Mouse (Mus musculus) CH12.LX (cell line): ENCODE measurements around the gene Wdr95. TPM values are rescaled to one million over a fixed set of nuclear protein-coding genes. Genes with fewer than 3 reads are reported as not detected.

Source experiments
- DNase-seq: peaks from one replicate; pipeline ENCODE4 v3.0.0-alpha.2; 2013; ENCODE audit errors: extremely low read depth
- H3K27ac ChIP-seq: 2 replicates; pipeline ENCODE4 v1.5.1; 2012; ENCODE audit warnings: low read depth, mild to moderate bottlenecking, control low read depth, moderate library complexity; ENCODE audit not compliant: insufficient read depth
- H3K27me3 ChIP-seq: replicated peaks from 2 replicates; pipeline ENCODE3; 2012; ENCODE audit warnings: inconsistent platforms
- H3K36me3 ChIP-seq, 2 experiments: replicated peaks in 1 of 2; 2 replicates each; pipeline versions ENCODE3 to v1.6.1; 2012; ENCODE audit warnings: inconsistent platforms in 1 of 2, low read length in 1 of 2, mild to moderate bottlenecking in 1 of 2, mixed read lengths in 1 of 2, moderate library complexity in 1 of 2; ENCODE audit not compliant: control insufficient read depth in 1 of 2, insufficient read depth in 1 of 2
- H3K4me1 ChIP-seq, 2 experiments: 2 replicates each; pipeline ENCODE4 v1.6.1; 2012; ENCODE audit warnings: inconsistent platforms in 1 of 2, moderate library complexity in 1 of 2; ENCODE audit not compliant: insufficient read depth in 2 of 2, control insufficient read depth in 1 of 2
- H3K4me2 ChIP-seq: 2 replicates; pipeline ENCODE4 v1.6.1; 2012; ENCODE audit warnings: low read depth, mild to moderate bottlenecking, control low read depth; ENCODE audit not compliant: poor library complexity, insufficient read depth, severe bottlenecking
- H3K4me3 ChIP-seq, 3 experiments: fragments of 150-350 bp in 1 of 3; sonication (generic) in 1 of 3; replicated peaks in 1 of 3; 2 replicates each; pipeline versions ENCODE3 to v1.5.1; 2011 to 2012; ENCODE audit warnings: low read depth in 2 of 3, low read length in 2 of 3, mild to moderate bottlenecking in 2 of 3, moderate library complexity in 2 of 3, control low read depth in 1 of 3, improper control_type of control experiment in 1 of 3, inconsistent platforms in 1 of 3, mixed read lengths in 1 of 3; ENCODE audit not compliant: poor library complexity in 1 of 3
- H3K79me2 ChIP-seq: replicated peaks from 2 replicates; pipeline ENCODE4 v1.6.1; 2012; ENCODE audit warnings: mild to moderate bottlenecking, moderate library complexity; ENCODE audit not compliant: control insufficient read depth, poor library complexity, insufficient read depth, severe bottlenecking; ENCODE audit errors: extremely low read depth
- H3K9ac ChIP-seq: 2 replicates; pipeline ENCODE4 v1.6.1; 2012; ENCODE audit warnings: low read depth, mild to moderate bottlenecking, control low read depth, moderate library complexity; ENCODE audit not compliant: insufficient read depth
- H3K9me3 ChIP-seq: replicated peaks from 2 replicates; pipeline ENCODE3; 2012; ENCODE audit warnings: low read length, inconsistent platforms, mixed read lengths
- BHLHE40 ChIP-seq: IDR thresholded peaks from 2 replicates; pipeline ENCODE4 v1.6.1; 2011; ENCODE audit warnings: mild to moderate bottlenecking, low read depth, low read length, improper control_type of control experiment
- CTCF ChIP-seq, 2 experiments: IDR thresholded peaks in 1 of 2; conservative IDR thresholded peaks in 1 of 2; 2 replicates each; pipeline ENCODE4 v1.5.1; 2011 to 2012; ENCODE audit warnings: low read depth in 2 of 2, low read length in 2 of 2, improper control_type of control experiment in 1 of 2, inconsistent platforms in 1 of 2, mild to moderate bottlenecking in 1 of 2, moderate library complexity in 1 of 2
- ELF1 ChIP-seq: IDR thresholded peaks from 2 replicates; pipeline ENCODE4 v1.6.1; 2014; ENCODE audit warnings: low read depth, mild to moderate bottlenecking, inconsistent platforms, low read length, improper control_type of control experiment
- EP300 ChIP-seq: IDR thresholded peaks from 2 replicates; pipeline ENCODE4 v1.6.1; 2011; ENCODE audit warnings: low read length, improper control_type of control experiment
- HCFC1 ChIP-seq: IDR thresholded peaks from 2 replicates; pipeline ENCODE4 v1.6.1; 2012; ENCODE audit warnings: low read depth, mild to moderate bottlenecking, inconsistent platforms, low read length, improper control_type of control experiment
- IRF4 ChIP-seq: IDR thresholded peaks from 2 replicates; pipeline ENCODE4 v1.6.1; 2014; ENCODE audit warnings: low read depth, mild to moderate bottlenecking, inconsistent platforms, low read length, improper control_type of control experiment
- JUND ChIP-seq: conservative IDR thresholded peaks from 2 replicates; pipeline ENCODE4 v1.6.1; 2011; ENCODE audit warnings: low read depth, low read length, improper control_type of control experiment
- KAT2A ChIP-seq: IDR thresholded peaks from 2 replicates; pipeline ENCODE4 v1.6.1; 2012; ENCODE audit warnings: low read length, improper control_type of control experiment, inconsistent platforms; ENCODE audit not compliant: insufficient replicate concordance
- MAX ChIP-seq: IDR thresholded peaks from 2 replicates; pipeline ENCODE4 v1.6.1; 2011; ENCODE audit warnings: low read length, improper control_type of control experiment
- MAZ ChIP-seq: IDR thresholded peaks from 2 replicates; pipeline ENCODE4 v1.6.1; 2012; ENCODE audit warnings: low read depth, mild to moderate bottlenecking, inconsistent platforms, low read length, improper control_type of control experiment, moderate library complexity
- MEF2A ChIP-seq: IDR thresholded peaks from 2 replicates; pipeline ENCODE4 v1.6.1; 2014; ENCODE audit warnings: low read depth, mild to moderate bottlenecking, inconsistent platforms, low read length, improper control_type of control experiment, borderline replicate concordance
- NRF1 ChIP-seq: IDR thresholded peaks from 2 replicates; pipeline ENCODE4 v1.6.1; 2014; ENCODE audit warnings: low read depth, mild to moderate bottlenecking, inconsistent platforms, low read length, improper control_type of control experiment, moderate library complexity
- PAX5 ChIP-seq: IDR thresholded peaks from 2 replicates; pipeline ENCODE4 v1.6.1; 2012; ENCODE audit warnings: low read length, inconsistent platforms, mixed read lengths
- POLR2A ChIP-seq: IDR thresholded peaks from 2 replicates; pipeline ENCODE4 v1.6.1; 2011; ENCODE audit warnings: low read depth, mild to moderate bottlenecking, improper control_type of control experiment, low read length
- POLR2AphosphoS2 ChIP-seq: IDR thresholded peaks from 2 replicates; pipeline ENCODE4 v1.6.1; 2011; ENCODE audit warnings: low read depth, low read length, improper control_type of control experiment
- RCOR1 ChIP-seq: conservative IDR thresholded peaks from 2 replicates; pipeline ENCODE4 v1.6.1; 2012; ENCODE audit warnings: low read depth, mild to moderate bottlenecking, inconsistent platforms, low read length, improper control_type of control experiment
- SIN3A ChIP-seq: IDR thresholded peaks from 2 replicates; pipeline ENCODE4 v1.6.1; 2012; ENCODE audit warnings: low read length, improper control_type of control experiment, inconsistent platforms
- USF1 ChIP-seq: IDR thresholded peaks from 2 replicates; pipeline ENCODE4 v1.6.1; 2014; ENCODE audit warnings: low read depth, mild to moderate bottlenecking, inconsistent platforms, low read length, improper control_type of control experiment
- USF2 ChIP-seq: conservative IDR thresholded peaks from 2 replicates; pipeline ENCODE4 v1.6.1; 2011; ENCODE audit warnings: low read depth, low read length, improper control_type of control experiment
- ZC3H11A ChIP-seq: IDR thresholded peaks from 2 replicates; pipeline ENCODE4 v1.6.1; 2012; ENCODE audit warnings: low read depth, mild to moderate bottlenecking, inconsistent platforms, low read length, improper control_type of control experiment
- ZMIZ1 ChIP-seq: IDR thresholded peaks from 2 replicates; pipeline ENCODE4 v1.6.1; 2012; ENCODE audit warnings: low read depth, mild to moderate bottlenecking, inconsistent platforms, low read length, improper control_type of control experiment
- dilution Hi-C: fragments of 300-500 bp; cut with MboI; formaldehyde crosslinking; loops from 2 replicates; pipeline ENCODE4 v1.14.3; 2020; ENCODE audit warnings: low sequenced_read_pairs; ENCODE audit not compliant: extremely low pct_unique_long_range_greater_than_20kb, extremely low pct_ligation_motif_present
- in situ Hi-C: fragments of 300-500 bp; cut with MboI; formaldehyde crosslinking; loops from 3 replicates; pipeline ENCODE4 v1.14.3; 2019; ENCODE audit warnings: low sequenced_read_pairs, low pct_ligation_motif_present, low pct_unique_long_range_greater_than_20kb, mixed read lengths
- polyA plus RNA-seq: library from polyadenylated mRNA; unstranded; fragments of >175 nt; gene quantifications from 2 replicates; pipeline ENCODE4 v1.2.1, GENCODE M21; 2012; ENCODE audit warnings: low read depth; ENCODE audit not compliant: insufficient read length
- total RNA-seq, 2 experiments: library from RNA; depleted of rRNA; stranded (reverse); fragments of 300-350 nt in 1 of 2; fragments of >200 nt in 1 of 2; gene quantifications; 2 replicates each; pipeline ENCODE4 v1.2.3; 2012 to 2014

Wdr95 gene
- total and polyA plus RNA-seq, 3 experiments, result not detected

DNA sequence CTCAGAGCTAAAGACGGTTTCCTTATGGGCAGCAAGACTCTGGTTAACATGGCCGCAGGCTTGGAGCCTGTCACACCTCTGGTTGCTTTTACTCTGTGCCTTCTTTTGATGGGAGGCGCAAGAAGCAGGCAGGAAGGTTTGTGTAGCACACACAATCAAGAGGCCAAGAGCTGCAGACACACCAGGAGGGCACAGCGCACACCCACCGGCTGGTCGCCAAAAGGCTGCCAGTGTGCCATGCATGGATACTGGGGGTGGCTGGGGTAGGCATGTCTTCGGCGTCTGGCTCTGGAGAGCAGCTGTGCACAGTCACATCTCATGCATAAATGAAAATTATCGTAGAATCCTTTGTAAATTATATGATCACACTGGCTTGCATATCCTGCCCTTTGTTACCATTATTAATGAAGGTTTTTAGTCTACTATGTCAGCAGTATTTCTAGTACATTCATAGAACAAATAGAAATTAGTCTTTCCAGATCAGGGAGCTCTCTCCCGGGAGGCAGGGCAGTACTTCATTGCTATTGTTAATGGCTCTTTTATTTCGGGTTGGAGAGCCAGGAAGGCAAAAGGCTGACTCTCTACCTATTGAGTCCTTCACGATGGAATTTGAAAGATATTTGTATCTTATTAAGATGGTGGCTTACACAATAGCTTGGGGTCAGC is 31.9 kb upstream of the Wdr95 start:
- Histone ChIP-seq H3K27me3 (no peaks in the 10 kb centered on the region), H3K27ac (no peak overlapping the region), H3K4me3 (no peak overlapping the region), H3K9ac (no peak overlapping the region), H3K4me1 (peaks cover 4 to 26% of the 10 kb centered on the region in 2 experiments; a peak in 3 of 4 replicates), H3K9me3 (peaks cover 3% of the 10 kb centered on the region), H3K36me3 (no peaks in the 10 kb centered on the region), H3K4me2 (no peak overlapping the region), H3K79me2 (no peaks in the 10 kb centered on the region)
- DNase-seq, result no peak
- in situ Hi-C loops, result no loop called here
- TF ChIP-seq USF1 (no peak), JUND (no peak), ELF1 (no peak), EP300 (no peak), MAX (no peak)
- TF ChIP-seq, all 38 proteins: peak for 0
- dilution Hi-C loops, result no loop called here

DNA sequence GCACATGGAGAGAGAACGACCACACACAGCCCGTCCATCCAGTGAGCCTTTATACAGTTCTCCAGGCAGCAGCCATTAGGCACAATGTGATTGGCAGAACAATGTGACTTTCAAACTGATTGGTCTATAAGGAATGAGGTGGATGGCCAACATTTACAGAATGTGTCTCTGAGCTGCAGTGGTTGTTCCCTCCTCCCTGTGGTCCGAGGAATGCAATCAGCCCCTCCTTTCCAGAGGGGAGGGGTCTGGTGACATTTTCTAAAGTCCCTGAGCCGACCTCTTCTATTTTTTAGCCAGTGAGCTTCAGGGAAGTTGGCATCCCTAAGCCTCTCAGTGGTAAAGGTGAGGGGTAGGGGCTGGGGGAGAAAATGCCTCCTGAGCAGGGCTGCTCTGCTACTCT is 28.5 kb upstream of the Wdr95 start:
- Histone ChIP-seq H3K27me3 (no peaks in the 10 kb centered on the region), H3K9ac (no peak overlapping the region), H3K9me3 (no peaks in the 10 kb centered on the region), H3K36me3 (no peaks in the 10 kb centered on the region), H3K4me1 (peaks cover 0 to 3% of the 10 kb centered on the region in 2 experiments; a peak in 1 of 4 replicates)
- dilution Hi-C loops, result no loop called here
- no peak for TF ChIP-seq CTCF (conservative IDR thresholded peaks at IDR 0.05 in 1 of 2, IDR thresholded peaks at IDR 0.05 in 1 of 2; ENCODE audit: low read depth in 2 of 2, low read length in 2 of 2)
- no peak for TF ChIP-seq SIN3A
- TF ChIP-seq ZMIZ1, result no peak
- no peak for TF ChIP-seq PAX5
- no peak for TF ChIP-seq KAT2A
- no peak for TF ChIP-seq ZC3H11A
- no peak for TF ChIP-seq BHLHE40
- no peak for TF ChIP-seq POLR2AphosphoS2
- TF ChIP-seq POLR2A, result no peak
- TF ChIP-seq RCOR1, result no peak
- no peak for TF ChIP-seq HCFC1
- no peak for TF ChIP-seq ELF1
- no peak for TF ChIP-seq MAX
- TF ChIP-seq NRF1, result no peak
- TF ChIP-seq JUND, result no peak
- TF ChIP-seq USF2, result no peak
- TF ChIP-seq MEF2A, result no peak
- no peak for TF ChIP-seq USF1
- no peak for TF ChIP-seq MAZ
- no peak for TF ChIP-seq IRF4
- TF ChIP-seq, all 38 proteins: peak for 0
- Histone ChIP-seq H3K4me3 (no peak overlapping the region), H3K79me2 (no peaks in the 10 kb centered on the region), H3K27ac (no peak overlapping the region), H3K4me2 (no peak overlapping the region)
- no peak for DNase-seq
- in situ Hi-C loops, result no loop called here
